Mouse (Mus musculus): ENCODE measurements around the gene Tmem121. TPM values are rescaled to one million over a fixed set of nuclear protein-coding genes. Genes with fewer than 3 reads are reported as not detected.

The Tmem121 gene
- polyA plus RNA-seq, 1 experiment from 2014 or later, result 9.5 TPM

- Histone ChIP-seq H3K4me3 (replicated peaks) (no peak overlapping the region), H3K36me3 (no peaks in the 10 kb centered on the region), H3K9me3 (replicated peaks) (no peaks in the 10 kb centered on the region), H3K27me3 (no peaks in the 10 kb centered on the region), H3K27ac (no peak overlapping the region), H3K4me2 (no peak overlapping the region), H3K9ac (no peak overlapping the region), H3K4me1 (no peaks in the 10 kb centered on the region)
- 88% methylated on average over 4 of the region's 4 CpGs for WGBS
- no peak for ATAC-seq (replicated peaks; ENCODE audit: low FRiP score)
Measured at GRCm38 (mm10) chr12:113201301-113201700, 15.6 kb downstream of the Tmem121 start.

- Histone ChIP-seq H3K4me2 (no peak overlapping the region), H3K27ac (no peak overlapping the region), H3K27me3 (no peaks in the 10 kb centered on the region), H3K9ac (no peak overlapping the region), H3K4me1 (no peaks in the 10 kb centered on the region), H3K9me3 (replicated peaks) (no peaks in the 10 kb centered on the region), H3K4me3 (replicated peaks) (no peak overlapping the region), H3K36me3 (no peaks in the 10 kb centered on the region)
- no peak for ATAC-seq (replicated peaks; ENCODE audit: low FRiP score)
Measured at GRCm38 (mm10) chr12:113202008-113202407, 16.3 kb downstream of the Tmem121 start.

DNA sequence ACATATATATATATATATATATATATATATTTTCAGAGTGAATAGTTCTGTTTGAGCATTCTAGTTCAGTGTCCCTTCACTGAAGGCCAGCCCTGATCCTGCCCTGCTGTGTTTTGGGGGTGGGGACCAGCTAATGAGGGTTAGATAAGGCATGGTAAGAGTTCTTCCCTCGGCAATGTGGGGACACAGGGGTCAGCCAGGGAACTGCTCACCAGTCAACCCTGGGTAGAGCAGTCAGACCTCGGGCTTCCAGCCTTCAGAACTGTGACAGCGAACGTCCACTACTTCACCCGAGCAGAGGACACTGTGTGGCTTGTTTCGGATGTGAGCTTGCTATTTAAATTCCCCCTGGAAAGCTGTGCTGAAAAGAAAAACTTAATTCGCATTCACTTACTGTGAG is 17.8 kb downstream of the Tmem121 start:
- no peaks in the 10 kb centered on the region for H3K36me3 ChIP-seq
- H3K27me3 ChIP-seq, result no peaks in the 10 kb centered on the region
- 83% methylated on average over 7 of the region's 7 CpGs for WGBS
- H3K9me3 ChIP-seq (replicated peaks), result no peaks in the 10 kb centered on the region
- H3K4me1 ChIP-seq, result no peaks in the 10 kb centered on the region
- H3K4me2 ChIP-seq, result no peak overlapping the region
- no peak for ATAC-seq (replicated peaks; ENCODE audit: low FRiP score)
- H3K4me3 ChIP-seq (replicated peaks), result no peak overlapping the region
- no peak overlapping the region for H3K9ac ChIP-seq
- H3K27ac ChIP-seq, result no peak overlapping the region

- Histone ChIP-seq H3K27ac (no peak overlapping the region), H3K9ac (no peak overlapping the region), H3K9me3 (replicated peaks) (no peaks in the 10 kb centered on the region), H3K4me1 (no peaks in the 10 kb centered on the region), H3K4me3 (replicated peaks) (no peak overlapping the region), H3K36me3 (no peaks in the 10 kb centered on the region), H3K4me2 (no peak overlapping the region), H3K27me3 (no peaks in the 10 kb centered on the region)
- ATAC-seq (replicated peaks; ENCODE audit: low FRiP score), result no peak
- WGBS, result 87% methylated on average over 7 of the region's 7 CpGs
Measured at GRCm38 (mm10) chr12:113205251-113205942, 19.7 kb downstream of the Tmem121 start.

- Histone ChIP-seq H3K9me3 (replicated peaks) (no peaks in the 10 kb centered on the region), H3K4me1 (no peaks in the 10 kb centered on the region), H3K36me3 (no peaks in the 10 kb centered on the region), H3K27me3 (no peaks in the 10 kb centered on the region), H3K27ac (no peak overlapping the region), H3K4me2 (no peak overlapping the region), H3K4me3 (replicated peaks) (no peak overlapping the region), H3K9ac (no peak overlapping the region)
- WGBS, result 76% methylated on average over 6 of the region's 6 CpGs
- ATAC-seq (replicated peaks; ENCODE audit: low FRiP score), result no peak
Measured at GRCm38 (mm10) chr12:113207737-113208136, 22.0 kb downstream of the Tmem121 start.

GRCm38 (mm10) chr12:113210586-113211378 is 25.1 kb downstream of the Tmem121 start:
- H3K9me3 ChIP-seq (replicated peaks), result no peaks in the 10 kb centered on the region
- no peaks in the 10 kb centered on the region for H3K4me1 ChIP-seq
- H3K36me3 ChIP-seq, result no peaks in the 10 kb centered on the region
- ATAC-seq (replicated peaks; ENCODE audit: low FRiP score), result no peak
- H3K27ac ChIP-seq, result no peak overlapping the region
- no peak overlapping the region for H3K4me3 ChIP-seq (replicated peaks)
- no peaks in the 10 kb centered on the region for H3K27me3 ChIP-seq
- 86% methylated on average over 17 of the region's 17 CpGs for WGBS
- no peak overlapping the region for H3K4me2 ChIP-seq
- no peak overlapping the region for H3K9ac ChIP-seq

GRCm38 (mm10) chr12:113211772-113212171 is 26.0 kb downstream of the Tmem121 start:
- H3K27me3 ChIP-seq, result no peaks in the 10 kb centered on the region
- no peak overlapping the region for H3K4me2 ChIP-seq
- H3K4me3 ChIP-seq (replicated peaks), result no peak overlapping the region
- no peaks in the 10 kb centered on the region for H3K36me3 ChIP-seq
- no peak overlapping the region for H3K9ac ChIP-seq
- H3K9me3 ChIP-seq (replicated peaks), result no peaks in the 10 kb centered on the region
- 85% methylated on average over 5 of the region's 5 CpGs for WGBS
- ATAC-seq (replicated peaks; ENCODE audit: low FRiP score), result no peak
- no peaks in the 10 kb centered on the region for H3K4me1 ChIP-seq
- H3K27ac ChIP-seq, result no peak overlapping the region

GRCm38 (mm10) chr12:113212326-113212924 is 26.7 kb downstream of the Tmem121 start:
- Histone ChIP-seq H3K36me3 (no peaks in the 10 kb centered on the region), H3K4me2 (no peak overlapping the region), H3K9ac (no peak overlapping the region), H3K4me1 (no peaks in the 10 kb centered on the region), H3K9me3 (replicated peaks) (no peaks in the 10 kb centered on the region), H3K4me3 (replicated peaks) (no peak overlapping the region), H3K27me3 (no peaks in the 10 kb centered on the region), H3K27ac (no peak overlapping the region)
- 91% methylated on average over 10 of the region's 10 CpGs for WGBS
- no peak for ATAC-seq (replicated peaks; ENCODE audit: low FRiP score)

GRCm38 (mm10) chr12:113213226-113213625 is 27.5 kb downstream of the Tmem121 start:
- no peak overlapping the region for H3K4me2 ChIP-seq
- H3K27ac ChIP-seq, result no peak overlapping the region
- H3K9ac ChIP-seq, result no peak overlapping the region
- H3K4me1 ChIP-seq, result peaks cover 3% of the 10 kb centered on the region; the same call in 1 of the 2 replicates
- no peaks in the 10 kb centered on the region for H3K36me3 ChIP-seq
- 71% methylated on average over 2 of the region's 2 CpGs for WGBS
- no peak for ATAC-seq (replicated peaks; ENCODE audit: low FRiP score)
- H3K27me3 ChIP-seq, result no peaks in the 10 kb centered on the region
- no peak overlapping the region for H3K4me3 ChIP-seq (replicated peaks)
- no peaks in the 10 kb centered on the region for H3K9me3 ChIP-seq (replicated peaks)

GRCm38 (mm10) chr12:113214072-113214808 is 28.5 kb downstream of the Tmem121 start:
- H3K9ac ChIP-seq, result no peak overlapping the region
- H3K4me2 ChIP-seq, result no peak overlapping the region
- 86% methylated on average over 25 of the region's 25 CpGs for WGBS
- no peaks in the 10 kb centered on the region for H3K36me3 ChIP-seq
- no peak overlapping the region for H3K27ac ChIP-seq
- no peak for ATAC-seq (replicated peaks; ENCODE audit: low FRiP score)
- no peaks in the 10 kb centered on the region for H3K27me3 ChIP-seq
- no peaks in the 10 kb centered on the region for H3K9me3 ChIP-seq (replicated peaks)
- peaks cover 3% of the 10 kb centered on the region; the same call in 1 of the 2 replicates for H3K4me1 ChIP-seq
- no peak overlapping the region for H3K4me3 ChIP-seq (replicated peaks)

DNA sequence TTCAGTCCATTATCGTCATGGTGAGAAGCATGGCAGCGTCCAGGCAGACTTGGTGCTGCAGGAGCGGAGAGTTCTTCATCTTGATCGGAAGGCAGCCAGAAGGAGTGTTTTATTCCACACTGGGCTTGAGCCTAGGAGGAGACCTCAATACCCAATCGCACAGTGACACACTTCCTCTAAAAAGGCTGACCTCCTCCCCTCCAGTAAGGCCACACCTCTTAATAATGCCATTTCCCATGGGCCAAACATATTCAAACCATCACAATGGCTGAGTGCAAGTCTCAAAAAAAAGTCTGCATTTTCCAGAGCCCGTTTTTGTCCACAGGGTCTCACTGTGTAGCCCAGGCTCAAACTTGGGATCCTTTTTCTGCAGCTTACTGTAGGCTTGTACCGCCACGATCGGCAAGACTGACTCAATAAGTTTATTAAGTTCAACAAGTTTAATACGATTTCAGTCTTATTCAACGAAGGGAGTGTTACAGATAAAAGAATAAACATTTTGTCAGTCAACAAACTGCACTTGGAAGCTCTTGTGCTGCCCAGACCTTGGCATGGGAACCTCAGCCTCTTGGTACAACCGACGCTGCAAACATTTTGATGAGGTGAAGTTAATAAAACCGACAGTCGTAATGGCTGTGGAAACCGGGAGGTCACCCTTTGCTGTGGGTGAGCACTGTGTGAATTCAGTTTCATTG is 29.4 kb downstream of the Tmem121 start:
- ATAC-seq (replicated peaks; ENCODE audit: low FRiP score), result no peak
- 82% methylated on average over 16 of the region's 16 CpGs for WGBS
- Histone ChIP-seq H3K9ac (no peak overlapping the region), H3K9me3 (replicated peaks) (no peaks in the 10 kb centered on the region), H3K4me3 (replicated peaks) (no peak overlapping the region), H3K27ac (no peak overlapping the region), H3K4me2 (no peak overlapping the region), H3K4me1 (peaks cover 3% of the 10 kb centered on the region; the same call in 1 of the 2 replicates), H3K27me3 (no peaks in the 10 kb centered on the region), H3K36me3 (no peaks in the 10 kb centered on the region)

Data from kidney, embryonic 15.5 days (tissue).